20 mouse cellular contexts compared by ENCODE assay signal in the genomic region with DNA sequence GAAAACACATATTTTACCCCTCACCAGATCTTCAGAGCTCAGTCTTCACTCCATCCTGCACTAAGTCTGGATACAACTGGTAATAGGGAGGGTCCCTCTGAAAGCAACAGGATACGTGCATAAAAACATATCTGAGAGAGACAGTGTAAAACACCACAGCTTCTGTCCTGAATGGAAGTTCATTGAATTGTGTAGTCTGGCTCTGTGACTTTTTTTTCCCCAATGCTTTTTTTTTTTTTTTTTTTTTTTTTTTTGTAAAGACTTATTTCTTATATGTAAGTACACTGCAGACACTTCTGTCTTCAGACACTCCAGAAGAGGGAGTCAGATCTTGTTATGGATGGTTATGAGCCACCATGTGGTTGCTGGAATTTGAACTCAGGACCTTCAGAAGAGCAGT. TPM values are rescaled to one million over a fixed set of nuclear protein-coding genes. Genes with fewer than 3 reads are reported as not detected.
A peak's percentile ranks its signal among the peaks of the same experiment; 100 is the strongest.
DNase-seq lines count a peak whose midpoint lies in the region; ATAC-seq and TF ChIP-seq lines count a peak whose summit lies in the region.
"Had no signal": no experiment of that assay in that cellular context is flagged by ENCODE, and none has a peak within 500 bp of the region (broad histone marks: within the 10 kb centered on the region; RNA-seq: fewer than 3 reads in every experiment).

No protein-coding gene starts in this region.

- no peak for ATAC-seq in intestine, postnatal 0 days
- ATAC-seq in intestine, embryonic 15.5 days = no peak
- no peak for ATAC-seq in midbrain, embryonic 14.5 days (ENCODE audit: low FRiP score, low TSS enrichment)
- ATAC-seq in midbrain, embryonic 16.5 days = no peak
- no peak for ATAC-seq in liver, embryonic 13.5 days (ENCODE audit: low read depth)
- no peak for ATAC-seq in kidney, embryonic 16.5 days (ENCODE audit: low FRiP score, low TSS enrichment)
- ATAC-seq: forebrain, embryonic 16.5 days had no signal

- 0 out of 2 replicates have a peak overlapping the region, but pooled peaks have one; percentile 87 for H3K4me3 ChIP-seq in intestine, postnatal 0 days (ENCODE audit: low read depth, low read length)
- no peak overlapping the region for H3K4me3 ChIP-seq in intestine, embryonic 15.5 days (replicated peaks)
- no peak overlapping the region for H3K4me3 ChIP-seq in midbrain, embryonic 14.5 days (replicated peaks; ENCODE audit: low read depth, low read length)
- H3K4me3 ChIP-seq in midbrain, embryonic 16.5 days (ENCODE audit: low read depth, low read length) = no peak overlapping the region
- H3K4me3 ChIP-seq in liver, embryonic 13.5 days (replicated peaks) = peak overlapping the region; percentile 87; the same call in 1 of the 2 replicates
- no peak overlapping the region for H3K4me3 ChIP-seq in kidney, embryonic 16.5 days (ENCODE audit: low read length)

- H3K27ac ChIP-seq in intestine, postnatal 0 days (ENCODE audit: low read depth, low read length) = no peak overlapping the region
- no peak overlapping the region for H3K27ac ChIP-seq in intestine, embryonic 15.5 days
- H3K27ac ChIP-seq in midbrain, embryonic 14.5 days (replicated peaks; ENCODE audit: low read depth, low read length) = no peak overlapping the region
- H3K27ac ChIP-seq in midbrain, embryonic 16.5 days (ENCODE audit: low read length) = no peak overlapping the region
- no peak overlapping the region for H3K27ac ChIP-seq in liver, embryonic 13.5 days
- no peak overlapping the region for H3K27ac ChIP-seq in kidney, embryonic 16.5 days (ENCODE audit: low read length)
- H3K27ac ChIP-seq: embryonic facial prominence, embryonic 15.5 days had no signal

- WGBS in intestine, postnatal 0 days = 75% methylated on average over 1 of the region's 1 CpGs
- 74% methylated on average over 1 of the region's 1 CpGs for WGBS in intestine, embryonic 15.5 days
- WGBS in midbrain, embryonic 14.5 days = 82% methylated on average over 1 of the region's 1 CpGs
- 80% methylated on average over 1 of the region's 1 CpGs for WGBS in midbrain, embryonic 16.5 days
- WGBS in liver, embryonic 13.5 days (ENCODE audit: insufficient replicate concordance) = 73% methylated on average over 1 of the region's 1 CpGs
- 72% methylated on average over 1 of the region's 1 CpGs for WGBS in kidney, embryonic 16.5 days

- TF ChIP-seq CTCF in intestine, postnatal 0 days (IDR thresholded peaks at IDR 0.05; ENCODE audit: low read depth) = no peak

- H3K27me3 ChIP-seq in intestine, postnatal 0 days (replicated peaks; ENCODE audit: control insufficient read depth, insufficient read depth, low read length) = no peaks in the 10 kb centered on the region
- no peaks in the 10 kb centered on the region for H3K27me3 ChIP-seq in intestine, embryonic 15.5 days (replicated peaks)
- H3K27me3 ChIP-seq in midbrain, embryonic 14.5 days (ENCODE audit: control insufficient read depth, insufficient read depth, low read length) = no peaks in the 10 kb centered on the region
- H3K27me3 ChIP-seq in midbrain, embryonic 16.5 days (ENCODE audit: control insufficient read depth, insufficient read depth, low read depth, low read length) = no peaks in the 10 kb centered on the region
- no peaks in the 10 kb centered on the region for H3K27me3 ChIP-seq in liver, embryonic 13.5 days
- H3K27me3 ChIP-seq in kidney, embryonic 16.5 days (ENCODE audit: insufficient read depth, low read length) = no peaks in the 10 kb centered on the region
- H3K27me3 ChIP-seq: embryonic facial prominence, embryonic 15.5 days had no signal

- H3K9ac ChIP-seq in intestine, postnatal 0 days (ENCODE audit: low read depth, low read length) = no peak overlapping the region
- H3K9ac ChIP-seq in intestine, embryonic 15.5 days = no peak overlapping the region
- H3K9ac ChIP-seq in midbrain, embryonic 14.5 days (replicated peaks; ENCODE audit: low read length) = no peak overlapping the region
- H3K9ac ChIP-seq in midbrain, embryonic 16.5 days (ENCODE audit: low read depth, low read length) = no peak overlapping the region
- H3K9ac ChIP-seq in liver, embryonic 13.5 days = no peak overlapping the region
- no peak overlapping the region for H3K9ac ChIP-seq in kidney, embryonic 16.5 days (replicated peaks; ENCODE audit: low read length)
- H3K9ac ChIP-seq: embryonic facial prominence, embryonic 15.5 days had no signal

- no peaks in the 10 kb centered on the region for H3K4me1 ChIP-seq in intestine, postnatal 0 days (replicated peaks; ENCODE audit: control insufficient read depth, insufficient read depth, low read length)
- peaks cover 10% of the 10 kb centered on the region for H3K4me1 ChIP-seq in intestine, embryonic 15.5 days (replicated peaks)
- peaks cover 19% of the 10 kb centered on the region for H3K4me1 ChIP-seq in midbrain, embryonic 14.5 days (ENCODE audit: control insufficient read depth, insufficient read depth, low read length)
- H3K4me1 ChIP-seq in midbrain, embryonic 16.5 days (ENCODE audit: control insufficient read depth, insufficient read depth, low read length) = peaks cover 19% of the 10 kb centered on the region
- H3K4me1 ChIP-seq in liver, embryonic 13.5 days (replicated peaks) = peaks cover 35% of the 10 kb centered on the region
- H3K4me1 ChIP-seq in kidney, embryonic 16.5 days (ENCODE audit: insufficient read depth, low read length) = peaks cover 9% of the 10 kb centered on the region; the same call in 1 of the 2 replicates

- H3K9me3 ChIP-seq in intestine, postnatal 0 days (ENCODE audit: control insufficient read depth) = no peaks in the 10 kb centered on the region
- no peaks in the 10 kb centered on the region for H3K9me3 ChIP-seq in intestine, embryonic 15.5 days
- H3K9me3 ChIP-seq in midbrain, embryonic 14.5 days (ENCODE audit: control insufficient read depth, low read length) = no peaks in the 10 kb centered on the region
- H3K9me3 ChIP-seq in midbrain, embryonic 16.5 days (replicated peaks; ENCODE audit: control insufficient read depth, low read length, poor library complexity, severe bottlenecking) = no peaks in the 10 kb centered on the region
- no peaks in the 10 kb centered on the region for H3K9me3 ChIP-seq in liver, embryonic 13.5 days (replicated peaks)
- no peaks in the 10 kb centered on the region for H3K9me3 ChIP-seq in kidney, embryonic 16.5 days (ENCODE audit: low read length)
- H3K9me3 ChIP-seq: embryonic facial prominence, embryonic 15.5 days; G1E had no signal

- H3K36me3 ChIP-seq in intestine, postnatal 0 days (ENCODE audit: control insufficient read depth, insufficient read depth) = no peaks in the 10 kb centered on the region; the same call in 1 of the 2 replicates
- no peaks in the 10 kb centered on the region for H3K36me3 ChIP-seq in intestine, embryonic 15.5 days
- H3K36me3 ChIP-seq in midbrain, embryonic 14.5 days (ENCODE audit: control insufficient read depth, insufficient read depth, low read length) = no peaks in the 10 kb centered on the region
- no peaks in the 10 kb centered on the region for H3K36me3 ChIP-seq in midbrain, embryonic 16.5 days (ENCODE audit: control insufficient read depth, insufficient read depth, low read length)
- H3K36me3 ChIP-seq in liver, embryonic 13.5 days = no peaks in the 10 kb centered on the region
- no peaks in the 10 kb centered on the region for H3K36me3 ChIP-seq in kidney, embryonic 16.5 days (ENCODE audit: insufficient read depth, low read length)
- H3K36me3 ChIP-seq: embryonic facial prominence, embryonic 15.5 days had no signal

- no peak for DNase-seq in midbrain, embryonic 14.5 days
- no peak for DNase-seq in liver, embryonic 13.5 days
- DNase-seq in naive thymus-derived CD4-positive, alpha-beta T cell, adult 2 months (ENCODE audit: low read depth) = peak; percentile 14
- DNase-seq in right cerebral cortex, postnatal 14 days = no peak
- DNase-seq: adrenal gland, postnatal 10 days; cerebellum, adult 11 months; cerebellum, adult 8-10 months; cerebellum, postnatal 14 days; gastrocnemius, postnatal 25 days; heart, adult 11 months; heart, postnatal 36 days had no signal

- H3K4me2 ChIP-seq in intestine, postnatal 0 days (replicated peaks; ENCODE audit: low read depth) = no peak overlapping the region
- H3K4me2 ChIP-seq in intestine, embryonic 15.5 days (replicated peaks) = no peak overlapping the region
- H3K4me2 ChIP-seq in midbrain, embryonic 14.5 days (ENCODE audit: low read length) = peak overlapping the region; percentile 72; the same call in 1 of the 2 replicates
- no peak overlapping the region for H3K4me2 ChIP-seq in midbrain, embryonic 16.5 days (ENCODE audit: low read length)
- H3K4me2 ChIP-seq in liver, embryonic 13.5 days = peak overlapping the region; percentile 80
- H3K4me2 ChIP-seq in kidney, embryonic 16.5 days (replicated peaks; ENCODE audit: low read depth, low read length) = no peak overlapping the region

RNA-seq across cellular contexts. Expression of a gene that starts 1.5 kb away (rescaled TPM):
- 5.9 and 6.1 TPM in 2 replicates for polyA plus RNA-seq in intestine, postnatal 0 days (2015; fragmentation: Nextera tagmentation; extraction: Ambion mirVana)
- 15.7 and 16.5 TPM in 2 replicates for polyA plus RNA-seq in intestine, embryonic 15.5 days (2015; fragmentation: Nextera tagmentation; extraction: Ambion mirVana)
- polyA plus RNA-seq in midbrain, embryonic 14.5 days (2014; fragmentation: Nextera tagmentation; extraction: Ambion mirVana) = 9.6 and 10.9 TPM in 2 replicates
- polyA plus RNA-seq in midbrain, embryonic 16.5 days (2015; fragmentation: Nextera tagmentation; extraction: Ambion mirVana) = 14.6 and 15.0 TPM in 2 replicates
- 11.5 and 12.5 TPM in 2 replicates for polyA plus RNA-seq in liver, embryonic 13.5 days (2015; fragmentation: Nextera tagmentation; extraction: Ambion mirVana)
- polyA plus RNA-seq in kidney, embryonic 16.5 days (2015; fragmentation: Nextera tagmentation; extraction: Ambion mirVana) = 22.1 and 23.6 TPM in 2 replicates

RNA-seq across cellular contexts. Expression of a gene that starts 39.0 kb away (rescaled TPM):
- 0.03 and 0.05 TPM in 2 replicates for polyA plus RNA-seq in intestine, postnatal 0 days (2015; fragmentation: Nextera tagmentation; extraction: Ambion mirVana)
- polyA plus RNA-seq in intestine, embryonic 15.5 days (2015; fragmentation: Nextera tagmentation; extraction: Ambion mirVana) = 0.05 and 0.10 TPM in 2 replicates
- polyA plus RNA-seq in midbrain, embryonic 14.5 days (2014; fragmentation: Nextera tagmentation; extraction: Ambion mirVana) = 4.4 and 6.3 TPM in 2 replicates
- 2.6 and 2.9 TPM in 2 replicates for polyA plus RNA-seq in midbrain, embryonic 16.5 days (2015; fragmentation: Nextera tagmentation; extraction: Ambion mirVana)
- not detected in 2 replicates for polyA plus RNA-seq in liver, embryonic 13.5 days (2015; fragmentation: Nextera tagmentation; extraction: Ambion mirVana)
- polyA plus RNA-seq in kidney, embryonic 16.5 days (2015; fragmentation: Nextera tagmentation; extraction: Ambion mirVana) = 0.04 TPM in 2 replicates
- polyA plus RNA-seq: erythroblast, embryonic 14.5 days; G1E; heart, postnatal 0 days had no signal

Comparison
In these comparisons a context has a peak if more than half of its experiments do, and no peak if none do; other contexts are left out.
1. H3K4me2 ChIP-seq: peak in midbrain, embryonic 14.5 days (single experiment) and liver, embryonic 13.5 days (single experiment); none in intestine, postnatal 0 days (single experiment), intestine, embryonic 15.5 days (single experiment), midbrain, embryonic 16.5 days (single experiment) and kidney, embryonic 16.5 days (single experiment).
2. H3K4me3 ChIP-seq: peak in intestine, postnatal 0 days (single experiment) and liver, embryonic 13.5 days (single experiment); none in intestine, embryonic 15.5 days (single experiment), midbrain, embryonic 14.5 days (single experiment), midbrain, embryonic 16.5 days (single experiment) and kidney, embryonic 16.5 days (single experiment).